Mouse (Mus musculus) midbrain, embryonic 11.5 days (tissue): ENCODE measurements around the gene Toe1. TPM values are rescaled to one million over a fixed set of nuclear protein-coding genes. Genes with fewer than 3 reads are reported as not detected.
A peak's percentile ranks its signal among the peaks of the same experiment; 100 is the strongest.

Experiments used
- ATAC-seq: fragments of 200-750 bp; cut with Nextera tagmentation; 2 replicates; pipeline ENCODE4 v1.8.0; 2017; ENCODE audit warnings: moderate TSS enrichment, moderate library complexity; ENCODE audit not compliant: low FRiP score
- DNase-seq: peaks from one replicate; pipeline ENCODE4 v3.0.0; 2015; ENCODE audit warnings: low spot score; ENCODE audit errors: missing footprints
- H3K27ac ChIP-seq: fragments of 300-500 bp; sonication (generic); 2 replicates; pipeline ENCODE4 v1.5.1; 2014; ENCODE audit warnings: low read depth, low read length
- H3K27me3 ChIP-seq: fragments of 300-500 bp; sonication (generic); 2 replicates; pipeline ENCODE4 v1.6.1; 2014; ENCODE audit warnings: mild to moderate bottlenecking, low read length, moderate library complexity, mixed read lengths; ENCODE audit not compliant: control insufficient read depth, insufficient read depth
- H3K36me3 ChIP-seq: fragments of 300-500 bp; sonication (generic); 2 replicates; pipeline ENCODE4 v1.6.1; 2014; ENCODE audit warnings: mild to moderate bottlenecking, low read length, moderate library complexity, mixed read lengths; ENCODE audit not compliant: control insufficient read depth, insufficient read depth
- H3K4me1 ChIP-seq: fragments of 300-500 bp; sonication (generic); 2 replicates; pipeline ENCODE4 v1.6.1; 2014; ENCODE audit warnings: low read length; ENCODE audit not compliant: control insufficient read depth, insufficient read depth
- H3K4me2 ChIP-seq: fragments of 300-500 bp; sonication (generic); 2 replicates; pipeline ENCODE4 v1.6.1; 2014; ENCODE audit warnings: mild to moderate bottlenecking, moderate library complexity
- H3K4me3 ChIP-seq: fragments of 300-500 bp; sonication (generic); 2 replicates; pipeline ENCODE4 v1.5.1; 2014; ENCODE audit warnings: low read depth, low read length
- H3K9ac ChIP-seq: fragments of 300-500 bp; sonication (generic); 2 replicates; pipeline ENCODE4 v1.6.1; 2014; ENCODE audit warnings: low read length
- H3K9me3 ChIP-seq: fragments of 300-500 bp; sonication (generic); 2 replicates; pipeline ENCODE4 v1.6.1; 2016; ENCODE audit warnings: low read length; ENCODE audit not compliant: control insufficient read depth
- WGBS: fragments of 180-500 bp; shearing (Covaris S2); extraction: QIAGEN DNeasy Blood & Tissue Kit; methylation state at CpG from one replicate; pipeline ENCODE4 v1.1.7; 2014; 5-methylcytosine and 5-hydroxymethylcytosine counted together
- polyA plus RNA-seq: library from polyadenylated mRNA; unstranded; fragments of >200 nt; fragmentation: Nextera tagmentation; extraction: Ambion mirVana; gene quantifications from 2 replicates; pipeline ENCODE4 v1.2.1, GENCODE M21; 2014

Gene Toe1
- polyA plus RNA-seq, 1 experiment from 2014 or later, result 34.1 TPM

GRCm38 (mm10) chr4:116829364-116830069, 22.1 kb upstream of the Toe1 start:
- DNase-seq (no peak), ATAC-seq (peak; percentile 19; the same call in 1 of the 2 replicates)
- peaks cover 15% of the 10 kb centered on the region for H3K4me1 ChIP-seq
- 31% methylated on average over 6 of the region's 6 CpGs for WGBS
- H3K9me3 ChIP-seq, result no peaks in the 10 kb centered on the region
- H3K4me2 ChIP-seq, result peak overlapping the region; percentile 13; the same call in 1 of the 2 replicates
- H3K4me3 ChIP-seq, result no peak overlapping the region
- no peaks in the 10 kb centered on the region for H3K36me3 ChIP-seq
- no peaks in the 10 kb centered on the region for H3K27me3 ChIP-seq
- H3K9ac ChIP-seq, result peak overlapping the region; percentile 53
- H3K27ac ChIP-seq, result peak overlapping the region; percentile 65

DNA sequence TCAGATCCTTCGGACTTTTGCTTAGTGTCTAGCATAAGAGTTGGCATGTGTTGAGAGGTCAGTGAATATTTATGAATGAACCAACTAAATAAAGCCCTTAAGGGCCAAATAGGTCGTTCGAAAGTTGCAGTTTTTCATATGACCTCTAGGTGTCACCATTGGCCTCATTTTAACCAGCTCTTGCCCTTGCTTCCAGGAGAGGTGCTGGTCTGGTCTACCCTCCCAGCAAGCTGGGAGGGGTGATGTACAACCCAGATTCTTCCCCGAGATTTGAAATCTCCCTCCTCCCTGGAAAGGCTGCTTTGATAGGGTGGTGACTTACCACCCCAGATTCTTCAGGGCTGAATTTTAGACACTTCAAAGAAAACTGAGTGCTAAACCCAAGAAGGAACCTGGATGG, 20.4 kb upstream of the Toe1 start:
- ATAC-seq, result peak; percentile 52
- H3K27me3 ChIP-seq, result no peaks in the 10 kb centered on the region

GRCm38 (mm10) chr4:116824541-116825004, 17.1 kb upstream of the Toe1 start:
- ATAC-seq (peak; percentile 43), DNase-seq (peak; percentile 96)
- Histone ChIP-seq H3K4me2 (peak overlapping the region; percentile 78), H3K9ac (peak overlapping the region; percentile 82), H3K36me3 (no peaks in the 10 kb centered on the region), H3K4me3 (peak overlapping the region; percentile 50), H3K4me1 (peaks cover 15% of the 10 kb centered on the region), H3K27ac (no peak overlapping the region; the same call in 1 of the 2 replicates), H3K9me3 (no peaks in the 10 kb centered on the region), H3K27me3 (peaks cover 14% of the 10 kb centered on the region)
- under 1% methylated on average over 29 of the region's 29 CpGs for WGBS

More for the DNA sequence above, 20.4 kb upstream of the Toe1 start:
- peak; percentile 95 for DNase-seq
- Histone ChIP-seq H3K36me3 (no peaks in the 10 kb centered on the region), H3K27ac (no peak overlapping the region), H3K4me3 (no peak overlapping the region), H3K9ac (no peak overlapping the region), H3K4me2 (no peak overlapping the region), H3K9me3 (no peaks in the 10 kb centered on the region), H3K4me1 (peaks cover 18% of the 10 kb centered on the region)
- WGBS, result 2% methylated on average over 4 of the region's 4 CpGs

DNA sequence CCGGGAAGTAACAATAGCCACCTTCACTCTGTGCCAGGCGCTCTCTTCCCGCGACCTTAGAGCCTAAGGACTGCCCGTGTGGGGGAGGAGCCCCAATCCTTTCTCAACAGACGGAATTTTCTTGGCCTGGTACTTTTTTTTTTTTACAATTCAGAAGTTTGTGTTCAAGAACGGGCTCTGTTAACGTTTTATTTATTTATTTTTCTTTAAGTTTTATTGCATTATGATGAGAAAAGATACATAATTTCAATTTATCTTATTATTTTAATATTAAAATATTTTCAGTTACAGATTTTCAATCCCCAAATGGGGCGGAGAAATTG, 14.2 kb upstream of the Toe1 start, which contains the start of gene Hpdl:
Gene Hpdl, minus strand, starts transcription at position 14 of the 323 bp plus-strand sequence.
- Histone ChIP-seq H3K4me3 (peak within 1 kb of the TSS; percentile 42), H3K9ac (peak within 1 kb of the TSS; percentile 63), H3K4me1 (peaks cover 11% of the 10 kb centered on the region), H3K27ac (no peak within 1 kb of the TSS), H3K9me3 (no peaks in the 10 kb centered on the region), H3K27me3 (peaks cover 14% of the 10 kb centered on the region), H3K36me3 (0 out of 2 replicates have a peak, but pooled peaks cover 3% of the 10 kb centered on the region), H3K4me2 (peak within 1 kb of the TSS; percentile 96)
- WGBS, result 12% methylated on average over 9 of the region's 9 CpGs
- ATAC-seq (no peak; the same call in 1 of the 2 replicates), DNase-seq (no peak)

GRCm38 (mm10) chr4:116820902-116821693, 13.7 kb upstream of the Toe1 start:
- H3K9me3 ChIP-seq, result no peaks in the 10 kb centered on the region
- peak overlapping the region; percentile 42 for H3K4me3 ChIP-seq
- H3K9ac ChIP-seq, result peak overlapping the region; percentile 63
- peak; percentile 96 for DNase-seq
- peaks cover 11% of the 10 kb centered on the region for H3K4me1 ChIP-seq
- peak overlapping the region; percentile 96 for H3K4me2 ChIP-seq
- no peak overlapping the region for H3K27ac ChIP-seq
- 0 out of 2 replicates have a peak, but pooled peaks cover 3% of the 10 kb centered on the region for H3K36me3 ChIP-seq
- under 1% methylated on average over 51 of the region's 51 CpGs for WGBS
- ATAC-seq, result peak; percentile 78
- peaks cover 14% of the 10 kb centered on the region for H3K27me3 ChIP-seq

- Histone ChIP-seq H3K4me3 (peak overlapping the region; percentile 42), H3K9me3 (no peaks in the 10 kb centered on the region), H3K27ac (no peak overlapping the region), H3K4me1 (peaks cover 11% of the 10 kb centered on the region), H3K36me3 (0 out of 2 replicates have a peak, but pooled peaks cover 3% of the 10 kb centered on the region), H3K4me2 (peak overlapping the region; percentile 96), H3K9ac (peak overlapping the region; percentile 63), H3K27me3 (peaks cover 14% of the 10 kb centered on the region)
- WGBS, result 22% methylated on average over 32 of the region's 32 CpGs
- DNase-seq (peak; percentile 88), ATAC-seq (no peak)
Measured at GRCm38 (mm10) chr4:116819968-116820901, 12.8 kb upstream of the Toe1 start.

- Histone ChIP-seq H3K27ac (no peak overlapping the region), H3K36me3 (0 out of 2 replicates have a peak, but pooled peaks cover 3% of the 10 kb centered on the region), H3K9ac (no peak overlapping the region), H3K27me3 (peaks cover 14% of the 10 kb centered on the region), H3K4me1 (peaks cover 8% of the 10 kb centered on the region), H3K9me3 (no peaks in the 10 kb centered on the region), H3K4me2 (no peak overlapping the region), H3K4me3 (no peak overlapping the region)
- no peak for DNase-seq
- no peak for ATAC-seq
- WGBS, result 93% methylated on average over 6 of the region's 6 CpGs
Measured at GRCm38 (mm10) chr4:116817486-116817885, 10.0 kb upstream of the Toe1 start.

GRCm38 (mm10) chr4:116815276-116815675, 7.8 kb upstream of the Toe1 start:
- Histone ChIP-seq H3K27me3 (peaks cover 6% of the 10 kb centered on the region), H3K9me3 (no peaks in the 10 kb centered on the region), H3K27ac (no peak overlapping the region), H3K4me2 (no peak overlapping the region), H3K4me1 (no peaks in the 10 kb centered on the region; the same call in 1 of the 2 replicates), H3K36me3 (0 out of 2 replicates have a peak, but pooled peaks cover 3% of the 10 kb centered on the region), H3K4me3 (no peak overlapping the region), H3K9ac (no peak overlapping the region)
- ATAC-seq, result no peak
- DNase-seq, result no peak
- WGBS, result 87% methylated on average over 5 of the region's 5 CpGs
